Mouse (Mus musculus) adrenal gland, adult 10 weeks (tissue): ENCODE data around the gene Pdgfc. TPM values are rescaled to one million over a fixed set of nuclear protein-coding genes. Genes with fewer than 3 reads are reported as not detected.

ENCODE experiments used
- polyA plus RNA-seq: library from polyadenylated mRNA; stranded (reverse); fragments of 350-450 nt; fragmentation: Illumina TruSeq; extraction: RNeasy Lipid Tissue Mini Kit (QIAGEN cat#74804); gene quantifications from one replicate; pipeline ENCODE4 v1.2.3, GENCODE M21; 2014; ENCODE audit warnings: low read depth, low replicate concordance

Pdgfc gene
- 19.3 TPM for polyA plus RNA-seq

GRCm38 (mm10) chr3:81036151-81036553 lies at the start of gene Pdgfc:
Gene Pdgfc, plus strand, starts transcription at chr3:81036416.

Other genes with a start within 250 kb of the Pdgfc start
- 17.9 TPM for gene Gria2, start 233.6 kb upstream of the Pdgfc start, polyA plus RNA-seq
- gene Glrb, start 122.8 kb upstream of the Pdgfc start, polyA plus RNA-seq: 55.8 TPM